Mouse (Mus musculus): ENCODE measurements at regions not wholly inside any gene's neighbourhood (a gene's known extent, or its start where the extent isn't known, plus 50 kb on each side); places are given as distances from the start of the nearest gene placed in this dataset.

DNA sequence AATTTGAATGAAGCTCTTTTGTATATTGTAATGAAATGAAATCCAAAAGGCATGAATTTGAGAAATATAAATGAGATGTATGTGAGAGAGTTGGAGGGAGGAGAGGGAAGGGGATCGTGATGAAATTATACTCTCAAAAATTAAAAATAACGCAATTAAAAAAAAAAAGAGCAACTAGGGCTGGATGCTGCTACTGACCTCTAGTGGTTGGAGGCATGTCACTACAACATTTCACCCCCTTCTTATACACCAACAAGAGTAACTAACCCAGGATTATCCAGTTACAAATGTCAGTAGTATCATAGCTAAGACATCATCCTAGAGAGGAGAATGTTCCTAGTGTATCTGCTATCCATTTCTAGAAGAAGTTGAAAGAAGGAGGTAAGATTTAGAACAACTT, 678.8 kb upstream of the Sox9 start:
- no peak for DNase-seq (ENCODE audit: low spot score in 2 of 2)

DNA sequence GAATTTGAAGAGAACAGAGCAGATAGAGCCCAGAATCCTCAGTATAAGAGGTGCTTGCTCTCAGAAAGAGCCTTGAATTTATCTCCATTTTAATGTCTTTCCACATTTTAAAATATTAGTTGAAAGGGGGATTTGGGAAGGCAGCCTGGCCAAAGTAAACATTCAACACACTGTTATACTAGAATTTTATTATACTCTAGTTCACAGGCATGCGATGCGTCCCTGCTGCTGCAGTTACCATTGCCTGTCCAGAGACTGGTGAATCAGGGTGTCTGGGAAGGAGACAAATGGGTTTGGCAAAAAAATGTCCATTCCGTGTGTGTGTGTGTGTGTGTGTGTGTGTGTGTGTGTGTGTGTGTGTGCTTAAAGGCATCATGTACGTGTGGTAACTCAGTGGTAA, 675.1 kb upstream of the Sox9 start:
- DNase-seq (ENCODE audit: low spot score in 2 of 2): no peak

DNA sequence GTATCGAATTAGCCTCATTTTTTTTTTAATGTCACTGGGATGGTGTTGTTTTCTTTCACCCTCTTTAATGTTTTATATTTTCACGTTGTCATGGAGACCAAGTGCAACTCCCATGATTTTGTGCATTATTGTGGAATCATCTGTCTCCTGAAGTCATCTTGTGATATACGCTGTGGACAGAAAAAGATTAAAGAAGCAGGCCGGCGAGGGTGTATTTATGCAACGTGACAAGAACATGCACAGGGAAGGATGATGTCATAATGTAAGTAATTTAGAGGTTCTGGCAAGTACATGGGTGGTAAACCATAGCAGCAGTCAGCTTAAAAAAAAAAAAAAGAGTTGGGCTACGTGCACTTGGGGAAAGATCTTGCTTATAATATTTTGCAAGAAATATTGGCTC, 674.7 kb upstream of the Sox9 start:
- DNase-seq (ENCODE audit: low spot score in 2 of 2): no peak

- DNase-seq (ENCODE audit: low spot score in 2 of 2): no peak
These were observed 661.0 kb upstream of the Sox9 start for GRCm38 (mm10) chr11:112121026-112121425.

- no peak for DNase-seq (ENCODE audit: low spot score in 2 of 2)
These were observed 660.2 kb upstream of the Sox9 start for GRCm38 (mm10) chr11:112121831-112122230.

- no peak for DNase-seq (ENCODE audit: low spot score in 2 of 2)
These were observed 656.6 kb upstream of the Sox9 start for GRCm38 (mm10) chr11:112125249-112125933.

DNA sequence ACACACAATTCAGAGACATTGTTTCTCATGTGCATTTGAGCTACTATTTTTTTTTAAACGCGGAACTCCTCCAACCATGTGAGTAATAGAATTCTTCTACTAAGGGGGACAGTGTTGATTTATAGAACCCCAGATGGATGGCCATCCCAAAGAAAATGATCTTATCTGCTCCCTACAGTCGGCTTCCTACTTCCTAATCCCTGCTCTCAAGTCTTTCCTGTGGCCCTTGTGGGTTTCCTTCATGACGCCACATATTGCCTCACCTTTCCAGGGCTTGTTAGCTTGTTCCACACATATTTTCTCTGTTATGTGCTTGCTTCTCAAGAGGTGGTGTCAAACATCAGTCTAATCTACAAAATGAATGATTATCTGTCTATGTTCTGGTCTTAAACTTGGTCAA, 651.9 kb upstream of the Sox9 start:
- no peak for DNase-seq (ENCODE audit: low spot score in 2 of 2)

DNA sequence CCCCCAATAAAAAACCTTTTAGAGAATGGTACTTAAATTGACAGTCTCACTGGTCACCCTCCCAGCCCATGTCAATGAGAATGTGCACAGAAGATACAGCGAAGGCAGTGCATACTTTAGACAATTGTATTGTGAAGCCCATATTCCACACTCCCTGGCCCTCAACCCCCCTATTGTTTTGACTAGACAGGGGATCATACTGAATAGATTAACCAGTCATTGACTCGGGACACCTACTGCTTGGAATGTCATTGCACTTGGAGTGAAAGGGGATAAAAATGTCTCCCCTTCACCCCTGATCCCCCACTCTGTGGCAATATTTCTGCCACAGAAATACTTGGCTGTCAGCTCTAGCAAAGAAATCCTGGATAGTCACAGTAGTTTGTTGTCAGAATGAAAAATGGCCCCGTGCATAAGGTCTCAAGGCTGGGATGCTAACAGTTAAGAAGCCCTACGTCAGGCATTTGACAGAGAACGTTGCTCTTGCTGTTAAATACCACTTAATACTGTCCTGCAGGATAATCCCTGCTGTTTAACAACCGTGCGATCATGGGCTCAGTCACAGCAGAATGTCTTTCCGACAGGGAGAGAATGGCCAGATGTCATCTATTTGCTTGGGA, 644.5 kb upstream of the Sox9 start:
- DNase-seq (ENCODE audit: low spot score in 2 of 2): no peak

DNA sequence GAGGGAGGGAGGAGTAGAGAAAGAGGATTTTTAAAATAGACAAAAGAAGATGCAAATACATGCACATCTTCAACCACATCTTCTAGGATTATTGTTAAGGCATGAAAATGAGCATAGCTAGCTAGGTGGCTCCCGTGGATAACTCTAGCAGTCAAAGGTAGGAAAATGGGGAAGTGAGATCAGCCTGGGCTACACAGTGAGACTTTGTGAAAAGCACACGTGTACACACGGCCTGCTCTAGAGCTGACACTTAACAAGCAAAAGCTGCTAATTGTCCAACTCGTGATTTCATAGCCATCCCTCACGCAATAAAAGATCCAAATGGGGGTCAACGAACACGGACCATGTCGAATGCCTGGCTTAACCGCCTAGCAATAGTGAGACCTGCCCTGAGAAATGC, 642.0 kb upstream of the Sox9 start:
- DNase-seq (ENCODE audit: low spot score in 2 of 2): no peak

DNA sequence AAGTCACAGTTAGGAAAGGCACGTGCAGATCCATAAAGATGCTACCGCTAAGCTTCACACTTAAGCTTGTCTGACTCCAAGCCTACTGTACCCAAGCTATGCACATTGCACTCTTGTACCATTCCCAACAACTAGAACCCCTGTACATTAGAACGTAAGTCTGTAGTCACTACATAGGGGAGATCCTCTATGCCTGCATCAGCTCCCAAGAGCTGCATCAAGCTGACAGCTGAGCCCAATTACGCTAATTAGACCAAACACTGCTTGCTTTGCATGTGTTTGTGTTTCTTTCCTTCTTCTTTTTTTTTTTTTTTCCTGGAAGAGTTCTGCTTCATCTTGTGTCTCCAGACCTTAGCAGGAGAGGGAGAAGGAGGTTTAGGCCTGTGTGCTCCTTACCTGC, 641.5 kb upstream of the Sox9 start:
- DNase-seq (ENCODE audit: low spot score in 2 of 2): no peak

DNA sequence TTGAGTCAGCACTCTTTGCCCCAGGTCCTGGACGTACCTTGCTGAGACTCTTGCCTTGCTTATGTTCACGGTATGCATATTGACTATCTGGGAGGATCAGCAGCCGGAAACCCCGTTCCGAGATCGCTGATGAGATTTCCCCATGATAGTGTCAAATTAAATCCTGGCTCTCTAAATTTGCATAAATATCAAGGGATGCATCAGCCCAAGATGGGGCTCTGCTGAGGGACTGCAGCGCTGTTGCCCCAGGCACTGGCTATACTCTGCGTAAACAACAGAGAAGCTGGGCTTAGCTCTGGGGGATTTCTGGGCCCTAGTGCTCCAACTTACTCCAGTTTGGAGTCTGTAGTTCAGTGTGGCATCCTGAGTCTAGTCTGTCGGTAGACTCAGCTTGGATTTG, 641.1 kb upstream of the Sox9 start:
- no peak for DNase-seq (ENCODE audit: low spot score in 2 of 2)

DNA sequence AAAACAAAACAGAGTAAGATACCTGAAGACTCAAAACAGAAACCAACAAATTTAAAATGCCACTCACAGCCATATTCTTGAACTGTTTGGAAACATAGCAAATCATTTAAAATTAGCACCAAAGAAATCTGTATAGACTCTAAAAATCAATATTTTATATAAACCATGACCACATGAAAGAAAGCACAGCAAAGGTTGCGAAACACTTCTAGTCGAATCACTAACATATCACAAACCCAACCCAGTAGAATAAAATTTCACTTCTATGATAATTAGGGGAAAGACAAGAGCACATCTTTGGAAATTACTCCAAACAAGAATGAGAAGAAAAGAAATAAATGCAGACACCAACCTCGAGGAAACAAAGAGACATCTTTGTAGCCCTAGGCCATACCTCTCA, 630.0 kb upstream of the Sox9 start:
- no peak for DNase-seq (ENCODE audit: low spot score in 2 of 2)

GRCm38 (mm10) chr11:112153198-112153597, 628.8 kb upstream of the Sox9 start:
- no peak for DNase-seq (ENCODE audit: low spot score in 2 of 2)

DNA sequence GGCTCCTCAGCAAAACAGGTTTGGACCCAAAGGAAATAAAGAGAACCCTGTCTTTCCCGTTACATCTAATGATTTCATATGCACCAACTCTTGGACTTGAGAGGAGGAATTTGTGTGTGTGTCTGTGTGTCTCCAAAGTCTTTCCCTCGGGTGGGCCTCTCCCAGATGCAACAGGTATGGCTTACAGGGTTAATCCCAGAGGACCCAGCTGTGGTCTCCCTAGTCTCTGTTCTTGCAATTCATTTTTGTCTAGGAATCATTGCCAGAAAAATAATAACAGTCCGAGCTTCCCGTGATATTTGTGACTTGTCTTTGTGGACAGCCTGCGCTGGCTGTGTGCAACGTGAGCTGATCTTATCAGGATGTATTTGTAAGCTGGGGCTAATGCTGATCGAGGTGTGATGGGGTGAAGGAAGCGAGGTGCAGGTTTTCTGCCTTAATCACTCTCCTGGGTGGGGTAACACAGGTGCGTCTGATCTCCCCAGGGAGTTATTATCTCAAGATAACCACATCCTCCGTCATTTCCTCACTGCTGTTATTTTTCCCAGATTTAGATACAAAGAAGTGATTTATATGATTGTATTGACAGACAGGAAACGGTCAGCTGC, 627.2 kb upstream of the Sox9 start:
- DNase-seq (ENCODE audit: low spot score in 2 of 2): no peak

DNA sequence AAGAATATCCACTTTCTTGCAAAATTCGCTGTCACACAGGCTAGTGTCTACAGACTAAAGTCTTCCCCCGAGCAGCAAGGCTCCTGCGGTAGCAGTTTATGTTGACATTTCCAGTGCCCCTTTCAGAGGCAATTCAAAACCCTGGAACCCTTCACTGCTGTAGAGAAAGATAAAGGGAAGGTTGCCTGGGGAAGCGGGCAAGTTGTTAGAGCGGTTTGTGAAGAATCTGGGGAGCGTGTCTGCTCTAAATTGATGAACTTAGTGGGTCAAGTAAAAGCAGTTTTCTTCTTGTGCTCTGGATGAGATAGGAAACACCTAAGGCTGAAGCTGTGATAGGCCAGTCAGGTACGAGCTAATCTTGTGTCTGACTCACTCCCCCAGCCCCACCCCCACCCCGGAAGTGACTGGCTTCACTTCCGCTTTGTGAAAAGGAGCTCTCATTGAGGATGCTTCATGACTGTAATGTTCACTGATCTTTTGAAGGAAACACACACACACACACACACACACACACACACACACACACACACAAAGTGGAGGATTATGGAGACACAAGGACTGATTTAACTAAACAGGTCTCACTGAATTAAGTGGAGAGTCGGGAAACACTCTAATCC, 626.6 kb upstream of the Sox9 start:
- no peak for DNase-seq (ENCODE audit: low spot score in 2 of 2)

GRCm38 (mm10) chr11:112163681-112164265, 618.3 kb upstream of the Sox9 start:
- DNase-seq (ENCODE audit: low spot score in 2 of 2): no peak

DNA sequence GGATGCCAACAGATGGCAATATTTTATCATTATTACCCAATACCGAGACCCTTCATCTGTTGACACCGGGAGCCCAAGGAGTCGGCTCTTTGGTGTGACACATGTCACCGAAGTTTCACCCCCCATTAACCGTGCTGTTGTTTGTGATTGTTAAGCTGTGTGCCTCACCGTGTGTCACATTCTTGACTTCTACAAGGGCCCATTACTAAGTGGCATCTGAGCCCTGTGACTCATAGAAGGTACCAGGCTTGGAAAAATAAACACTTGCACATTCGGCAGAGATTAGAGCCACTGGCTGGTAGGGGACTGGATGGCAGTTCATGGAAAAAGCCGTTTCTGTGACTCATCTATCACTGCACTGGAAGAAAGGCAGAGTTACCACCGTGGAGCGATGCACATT, 608.4 kb upstream of the Sox9 start:
- DNase-seq (ENCODE audit: low spot score in 2 of 2): no peak

DNA sequence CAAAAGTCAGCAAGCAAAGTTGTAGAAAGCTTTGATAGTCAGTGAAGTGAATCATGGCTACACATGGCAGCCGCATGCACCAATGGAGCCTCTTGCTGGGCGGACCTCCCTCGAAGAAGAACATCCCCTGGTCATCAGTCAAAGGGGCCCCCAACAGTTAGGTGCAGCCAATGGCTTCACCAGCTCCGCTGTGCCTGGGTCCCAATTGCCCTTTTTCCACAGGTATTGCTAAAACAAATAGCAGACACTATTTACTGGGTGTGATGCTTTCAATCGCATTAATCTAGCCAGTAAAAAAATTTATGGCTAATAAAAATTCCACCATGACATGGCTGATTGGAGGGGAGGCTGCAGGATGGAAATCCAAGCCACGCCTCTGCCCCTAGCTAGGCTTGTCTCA, 606.7 kb upstream of the Sox9 start:
- DNase-seq (ENCODE audit: low spot score in 2 of 2): no peak

DNA sequence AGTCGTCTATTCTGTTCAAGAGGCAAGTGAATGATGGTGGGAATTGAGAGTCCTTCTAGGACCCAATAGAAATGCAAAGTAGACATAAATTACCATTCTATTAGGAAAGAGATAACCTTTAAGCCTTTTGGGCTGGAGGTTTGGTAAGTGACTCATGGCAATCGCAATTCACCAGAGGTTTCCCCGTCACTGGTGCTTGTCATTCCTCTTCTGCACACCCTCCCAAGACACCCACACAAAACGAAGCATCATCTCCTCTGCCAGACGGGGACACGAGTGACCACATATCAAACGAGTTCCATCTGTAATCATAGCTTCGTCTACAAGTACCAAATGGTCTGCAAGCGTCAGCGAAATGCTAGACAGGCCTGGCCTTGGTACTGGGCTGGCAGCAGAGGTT, 601.4 kb upstream of the Sox9 start:
- no peak for DNase-seq (ENCODE audit: low spot score in 2 of 2)

DNA sequence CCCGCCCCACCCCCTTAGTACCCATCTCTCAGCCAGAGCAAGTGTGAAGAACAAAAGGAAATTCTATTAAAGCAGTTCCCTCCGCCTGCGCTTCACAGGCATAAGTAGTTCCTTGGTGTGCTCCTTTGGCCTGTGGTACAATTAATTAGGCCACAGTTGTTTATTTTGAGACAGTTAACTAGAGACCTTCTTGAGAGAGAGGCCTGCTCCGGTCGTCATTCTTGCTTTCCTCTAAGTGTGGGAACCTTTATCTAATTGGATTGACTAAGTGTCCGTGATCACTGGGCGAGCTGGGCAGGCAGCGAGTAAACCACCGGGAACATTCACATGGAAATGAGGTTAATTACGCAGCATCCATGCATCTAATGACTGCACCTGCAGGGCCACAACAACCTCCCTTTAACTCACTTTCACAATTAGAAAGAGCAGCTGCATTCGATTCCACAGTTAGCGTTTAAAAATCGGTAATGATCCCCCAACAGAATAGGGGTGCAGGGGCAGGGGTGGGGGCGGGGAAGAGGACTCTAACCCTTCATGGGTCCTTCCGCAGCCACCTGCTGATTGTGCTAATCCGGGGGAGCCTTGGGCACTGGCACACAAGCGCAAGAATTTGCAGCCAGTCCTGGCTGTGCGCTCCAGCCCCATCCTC, 584.3 kb upstream of the Sox9 start:
- DNase-seq (ENCODE audit: low spot score in 2 of 2): no peak

DNA sequence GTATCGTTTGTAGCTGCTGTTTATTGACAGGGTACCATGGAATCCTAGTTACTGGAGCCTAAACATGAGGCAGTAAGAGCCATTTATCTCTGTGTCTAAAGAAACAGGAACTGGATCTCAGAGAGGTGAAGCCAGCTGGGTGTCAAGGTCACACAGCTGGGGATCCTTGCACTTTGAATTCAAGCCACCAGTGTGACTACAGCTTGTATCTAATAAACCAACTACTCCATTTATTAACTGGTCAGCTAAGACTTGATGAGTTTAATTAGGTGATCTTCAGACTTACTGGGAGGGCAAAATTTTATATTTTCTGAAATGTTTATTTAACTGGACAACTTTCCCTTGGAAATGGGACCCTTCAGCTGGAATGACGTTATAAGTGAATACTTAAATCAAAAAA, 577.5 kb upstream of the Sox9 start:
- DNase-seq (ENCODE audit: low spot score in 2 of 2): no peak

DNA sequence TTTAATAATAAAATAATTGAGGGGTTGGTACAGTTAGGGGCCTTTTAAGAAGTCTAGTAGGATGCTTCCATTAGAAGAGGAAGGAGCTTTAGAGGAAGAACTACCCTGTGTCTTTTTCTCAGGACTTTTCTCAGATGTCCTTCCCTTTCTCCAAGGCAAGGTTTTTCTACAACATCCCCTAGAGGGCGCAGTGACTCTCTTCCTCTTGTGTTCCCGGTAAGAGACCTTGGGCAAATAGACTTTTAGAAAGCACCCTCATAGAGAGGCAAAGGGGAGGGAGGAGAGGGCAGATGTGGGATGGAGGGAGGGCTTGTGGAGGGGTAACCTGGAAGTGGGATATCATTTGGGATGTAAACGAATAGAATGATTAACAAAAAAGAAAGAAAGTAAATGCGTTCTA, 572.6 kb upstream of the Sox9 start:
- no peak for DNase-seq (ENCODE audit: low spot score in 2 of 2)
